Mouse (Mus musculus) 3T3-L1 (cell line): ENCODE data around the gene Glce.

Experiments
- DNase-seq: peaks from one replicate; pipeline ENCODE4 v3.0.0-alpha.2; 2015; ENCODE audit warnings: low read depth, low spot score

The Glce gene

GRCm38 (mm10) chr9:62122508-62123215, at the start of gene Glce:
Gene Glce, minus strand, starts transcription at chr9:62122655.
- DNase-seq: peak; percentile 93

- no peak for DNase-seq
These were observed 49.8 kb upstream of the Glce start for GRCm38 (mm10) chr9:62172239-62172638.

- DNase-seq: peak; percentile 12
These were observed 48.5 kb upstream of the Glce start for GRCm38 (mm10) chr9:62170921-62171320.

- DNase-seq: no peak
These were observed 44.2 kb upstream of the Glce start for GRCm38 (mm10) chr9:62166621-62167020.

- DNase-seq: no peak
These were observed 43.7 kb upstream of the Glce start for GRCm38 (mm10) chr9:62166186-62166585.

GRCm38 (mm10) chr9:62162889-62163291, 40.4 kb upstream of the Glce start:
- DNase-seq: no peak

GRCm38 (mm10) chr9:62160788-62161187, 38.3 kb upstream of the Glce start:
- no peak for DNase-seq

- DNase-seq: no peak
These were observed 36.3 kb upstream of the Glce start for GRCm38 (mm10) chr9:62158746-62159145.

- DNase-seq: no peak
These were observed 33.4 kb upstream of the Glce start for GRCm38 (mm10) chr9:62155821-62156220.

- no peak for DNase-seq
These were observed 32.9 kb upstream of the Glce start for GRCm38 (mm10) chr9:62155400-62155799.

- no peak for DNase-seq
These were observed 32.5 kb upstream of the Glce start for GRCm38 (mm10) chr9:62154956-62155355.

GRCm38 (mm10) chr9:62154551-62154950, 32.1 kb upstream of the Glce start:
- DNase-seq: no peak

GRCm38 (mm10) chr9:62153263-62153662, 30.8 kb upstream of the Glce start:
- peak; percentile 17 for DNase-seq

- no peak for DNase-seq
These were observed 30.1 kb upstream of the Glce start for GRCm38 (mm10) chr9:62152506-62152905.

- DNase-seq: no peak
These were observed 22.7 kb upstream of the Glce start for GRCm38 (mm10) chr9:62145198-62145597.

- no peak for DNase-seq
These were observed 21.0 kb upstream of the Glce start for GRCm38 (mm10) chr9:62143428-62143827.

GRCm38 (mm10) chr9:62139027-62139426, 16.6 kb upstream of the Glce start:
- DNase-seq: no peak

GRCm38 (mm10) chr9:62137259-62137658, 14.8 kb upstream of the Glce start:
- peak; percentile 82 for DNase-seq

GRCm38 (mm10) chr9:62132005-62132782, 9.7 kb upstream of the Glce start:
- DNase-seq: no peak

GRCm38 (mm10) chr9:62130746-62131145, 8.3 kb upstream of the Glce start:
- DNase-seq: no peak

GRCm38 (mm10) chr9:62128056-62128455, 5.6 kb upstream of the Glce start:
- peak; percentile 38 for DNase-seq

GRCm38 (mm10) chr9:62125986-62126575, 3.6 kb upstream of the Glce start:
- DNase-seq: no peak

GRCm38 (mm10) chr9:62124266-62124665, 1.8 kb upstream of the Glce start:
- DNase-seq: no peak
